Mouse (Mus musculus) C2C12 (cell line): Measurements from ENCODE around the gene Plekhm1. TPM values are rescaled to one million over a fixed set of nuclear protein-coding genes. Genes with fewer than 3 reads are reported as not detected.
"Not testable (repeated sequence)": the region's sequence is repeated elsewhere in the genome, so short reads cannot be mapped to it uniquely, and the experiment has no call there.

Source experiments
- H3K27me3 ChIP-seq: one replicate; pipeline ENCODE4 v1.6.1; 2011; ENCODE audit not compliant: control insufficient read depth, insufficient read depth, insufficient read length
- H3K36me3 ChIP-seq: one replicate; pipeline ENCODE4 v1.6.1; 2011; ENCODE audit not compliant: control insufficient read depth, insufficient read depth
- H3K4me3 ChIP-seq: one replicate; pipeline ENCODE4 v1.5.1; 2011; ENCODE audit warnings: mild to moderate bottlenecking, control low read depth; ENCODE audit not compliant: poor library complexity, insufficient read depth, severe bottlenecking
- H3K79me2 ChIP-seq: one replicate; pipeline ENCODE4 v1.6.1; 2011; ENCODE audit not compliant: control insufficient read depth, insufficient read depth
- H3K79me3 ChIP-seq: one replicate; pipeline ENCODE4 v1.6.1; 2011; ENCODE audit warnings: low read depth, control low read depth
- H3ac ChIP-seq: one replicate; pipeline ENCODE3; 2011; ENCODE audit warnings: low read depth; ENCODE audit not compliant: control insufficient read depth, insufficient read length
- CEBPB ChIP-seq: IDR thresholded peaks from one replicate; pipeline ENCODE4 v1.6.1; 2011; ENCODE audit warnings: low read depth, mild to moderate bottlenecking, control low read depth, moderate library complexity
- CTCF ChIP-seq: IDR thresholded peaks from one replicate; pipeline ENCODE4 v1.5.1; 2011; ENCODE audit not compliant: control insufficient read depth, insufficient read depth, insufficient read length
- FOSL1 ChIP-seq: IDR thresholded peaks from one replicate; pipeline ENCODE4 v1.8.0; 2011; ENCODE audit warnings: mild to moderate bottlenecking, low read length; ENCODE audit not compliant: poor library complexity, insufficient read depth, severe bottlenecking
- MAX ChIP-seq: IDR thresholded peaks from one replicate; pipeline ENCODE4 v1.6.1; 2011; ENCODE audit warnings: mild to moderate bottlenecking, control low read depth
- MYOD1 ChIP-seq: IDR thresholded peaks from one replicate; pipeline ENCODE4 v1.6.1; 2011; ENCODE audit warnings: low read depth; ENCODE audit not compliant: control insufficient read depth, insufficient read length
- MYOG ChIP-seq: IDR thresholded peaks from one replicate; pipeline ENCODE4 v1.6.1; 2011; ENCODE audit not compliant: control insufficient read depth, insufficient read length; ENCODE audit errors: extremely low read depth
- USF1 ChIP-seq: IDR thresholded peaks from one replicate; pipeline ENCODE4 v1.6.1; 2011; ENCODE audit warnings: low read depth, mild to moderate bottlenecking, control low read depth, moderate library complexity
- polyA plus RNA-seq: library from polyadenylated mRNA; unstranded; fragments of >200 nt; fragmentation: generic; extraction: Trizol; gene quantifications from one replicate; pipeline ENCODE4 v1.2.1, GENCODE M21; 2012; ENCODE audit warnings: missing spikeins

The Plekhm1 gene
- polyA plus RNA-seq, 1 experiment = 7.1 TPM

- TF ChIP-seq CTCF (peak; percentile 86), USF1 (no peak)
- Histone ChIP-seq H3K4me3 (no peak overlapping the region), H3K27me3 (no peaks in the 10 kb centered on the region), H3K79me3 (no peaks in the 10 kb centered on the region), H3K79me2 (no peaks in the 10 kb centered on the region), H3ac (no peak overlapping the region), H3K36me3 (no peaks in the 10 kb centered on the region)
These were observed 80.1 kb downstream of the Plekhm1 start for GRCm38 (mm10) chr11:103332186-103332889.

GRCm38 (mm10) chr11:103331502-103332185 is 80.8 kb downstream of the Plekhm1 start:
- H3K79me2 ChIP-seq = no peaks in the 10 kb centered on the region
- H3K27me3 ChIP-seq = no peaks in the 10 kb centered on the region
- H3K4me3 ChIP-seq = no peak overlapping the region
- H3K36me3 ChIP-seq = no peaks in the 10 kb centered on the region
- no peak overlapping the region for H3ac ChIP-seq
- no peak for TF ChIP-seq CEBPB
- TF ChIP-seq MAX = no peak
- no peak for TF ChIP-seq FOSL1
- no peak for TF ChIP-seq MYOD1
- no peak for TF ChIP-seq CTCF
- TF ChIP-seq USF1 = no peak
- TF ChIP-seq MYOG = no peak
- H3K79me3 ChIP-seq = no peaks in the 10 kb centered on the region

GRCm38 (mm10) chr11:103330651-103331319 is 81.7 kb downstream of the Plekhm1 start:
- no peak overlapping the region for H3ac ChIP-seq
- no peaks in the 10 kb centered on the region for H3K27me3 ChIP-seq
- H3K79me3 ChIP-seq = no peaks in the 10 kb centered on the region
- no peak for TF ChIP-seq MYOD1
- no peak for TF ChIP-seq CTCF
- no peak for TF ChIP-seq FOSL1
- TF ChIP-seq MAX = no peak
- no peak for TF ChIP-seq USF1
- no peak for TF ChIP-seq CEBPB
- no peak for TF ChIP-seq MYOG
- no peak overlapping the region for H3K4me3 ChIP-seq
- H3K79me2 ChIP-seq = no peaks in the 10 kb centered on the region
- H3K36me3 ChIP-seq = no peaks in the 10 kb centered on the region

GRCm38 (mm10) chr11:103326950-103327349 is 85.5 kb downstream of the Plekhm1 start:
- no peaks in the 10 kb centered on the region for H3K79me2 ChIP-seq
- TF ChIP-seq MYOD1 = no peak
- TF ChIP-seq MYOG = no peak
- no peak for TF ChIP-seq USF1
- TF ChIP-seq CTCF = peak; percentile 70
- TF ChIP-seq MAX = no peak
- no peak for TF ChIP-seq CEBPB
- TF ChIP-seq FOSL1 = no peak
- H3K27me3 ChIP-seq = no peaks in the 10 kb centered on the region
- no peak overlapping the region for H3K4me3 ChIP-seq
- H3K36me3 ChIP-seq = no peaks in the 10 kb centered on the region
- H3K79me3 ChIP-seq = no peaks in the 10 kb centered on the region
- H3ac ChIP-seq = no peak overlapping the region

GRCm38 (mm10) chr11:103325172-103325571 is 87.3 kb downstream of the Plekhm1 start:
- H3K27me3 ChIP-seq = no peaks in the 10 kb centered on the region

GRCm38 (mm10) chr11:103324723-103325122 is 87.8 kb downstream of the Plekhm1 start:
- H3K36me3 ChIP-seq = no peaks in the 10 kb centered on the region
- no peaks in the 10 kb centered on the region for H3K79me2 ChIP-seq
- H3K79me3 ChIP-seq = no peaks in the 10 kb centered on the region
- TF ChIP-seq FOSL1 = no peak
- TF ChIP-seq MYOG = no peak
- TF ChIP-seq MYOD1 = no peak
- no peak for TF ChIP-seq MAX
- TF ChIP-seq CEBPB = no peak
- TF ChIP-seq CTCF = no peak
- no peak for TF ChIP-seq USF1
- no peak overlapping the region for H3K4me3 ChIP-seq
- H3K27me3 ChIP-seq = no peaks in the 10 kb centered on the region
- H3ac ChIP-seq = no peak overlapping the region

More at GRCm38 (mm10) chr11:103325172-103325571, 87.3 kb downstream of the Plekhm1 start:
- Histone ChIP-seq H3K79me3 (no peaks in the 10 kb centered on the region), H3K79me2 (no peaks in the 10 kb centered on the region), H3ac (no peak overlapping the region), H3K4me3 (no peak overlapping the region), H3K36me3 (no peaks in the 10 kb centered on the region)
- no peak for TF ChIP-seq USF1
- peak; percentile 88 for TF ChIP-seq CTCF

GRCm38 (mm10) chr11:103322832-103323231 is 89.7 kb downstream of the Plekhm1 start:
- H3ac ChIP-seq, H3K27me3 ChIP-seq, H3K79me3 ChIP-seq, H3K79me2 ChIP-seq, H3K4me3 ChIP-seq, H3K36me3 ChIP-seq: not testable (repeated sequence)
